Mouse (Mus musculus) frontal cortex, adult (tissue): ENCODE results near the gene Setd1b.
A peak's percentile ranks its signal among the peaks of the same experiment; 100 is the strongest.

Experiments used
- ATAC-seq: cut with Nextera tagmentation; 2 replicates; pipeline ENCODE4 v1.9.2; 2017; ENCODE audit warnings: mild to moderate bottlenecking, moderate library complexity, mixed read lengths; ENCODE audit not compliant: low TSS enrichment

Setd1b gene

DNA sequence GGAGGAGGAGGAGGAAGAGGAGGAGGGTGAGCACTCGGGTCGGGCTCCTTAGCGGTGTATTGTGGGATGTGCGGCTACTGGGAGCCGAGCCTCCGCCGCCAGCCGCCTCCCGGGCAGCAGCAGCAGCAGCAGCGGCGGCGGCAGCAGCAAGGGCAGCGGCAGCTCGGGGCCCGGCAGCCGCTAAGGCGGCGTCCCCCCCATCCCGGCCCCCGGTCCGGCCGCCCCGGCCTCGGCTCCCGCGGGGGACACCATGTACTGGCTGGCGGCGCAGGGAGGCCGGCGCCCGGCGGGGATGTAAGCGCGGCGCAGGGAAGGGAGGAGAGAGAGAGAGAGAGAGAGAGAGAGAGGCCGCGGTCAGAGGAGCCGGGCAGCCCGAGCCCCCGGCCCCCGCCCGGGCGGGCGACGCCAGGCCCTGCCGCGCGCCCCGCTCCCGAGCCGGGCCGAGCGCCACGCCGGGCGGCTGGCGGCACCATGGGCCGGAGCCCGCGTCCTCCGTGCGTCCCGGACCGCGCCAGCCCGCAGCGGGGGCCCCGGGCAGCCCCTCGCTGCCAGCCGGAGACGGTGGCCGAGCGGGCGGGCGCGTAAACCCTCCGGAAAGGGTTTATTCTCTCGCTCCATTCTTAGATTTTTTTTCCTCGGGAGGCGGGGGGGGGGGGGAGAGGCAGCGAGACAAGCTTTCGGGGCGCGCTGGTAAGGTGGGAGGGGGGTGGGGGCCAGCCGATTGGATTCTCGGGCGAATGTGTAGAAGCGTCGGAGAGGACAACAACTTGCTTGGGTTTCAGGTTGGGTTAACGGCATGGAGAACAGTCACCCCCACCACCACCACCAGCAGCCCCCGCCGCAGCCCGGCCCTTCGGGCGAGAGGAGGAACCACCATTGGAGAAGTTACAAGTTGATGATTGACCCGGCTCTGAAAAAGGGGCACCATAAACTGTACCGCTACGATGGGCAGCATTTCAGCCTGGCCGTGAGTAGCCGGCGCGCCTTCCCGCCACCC lies at the start of gene Setd1b:
Setd1b (plus strand) TSS at position 33 of the 997 bp plus-strand sequence.
- no peak for ATAC-seq

GRCm38 (mm10) chr5:123093077-123093633 lies 48.8 kb upstream of the Setd1b start:
- ATAC-seq: no peak

DNA sequence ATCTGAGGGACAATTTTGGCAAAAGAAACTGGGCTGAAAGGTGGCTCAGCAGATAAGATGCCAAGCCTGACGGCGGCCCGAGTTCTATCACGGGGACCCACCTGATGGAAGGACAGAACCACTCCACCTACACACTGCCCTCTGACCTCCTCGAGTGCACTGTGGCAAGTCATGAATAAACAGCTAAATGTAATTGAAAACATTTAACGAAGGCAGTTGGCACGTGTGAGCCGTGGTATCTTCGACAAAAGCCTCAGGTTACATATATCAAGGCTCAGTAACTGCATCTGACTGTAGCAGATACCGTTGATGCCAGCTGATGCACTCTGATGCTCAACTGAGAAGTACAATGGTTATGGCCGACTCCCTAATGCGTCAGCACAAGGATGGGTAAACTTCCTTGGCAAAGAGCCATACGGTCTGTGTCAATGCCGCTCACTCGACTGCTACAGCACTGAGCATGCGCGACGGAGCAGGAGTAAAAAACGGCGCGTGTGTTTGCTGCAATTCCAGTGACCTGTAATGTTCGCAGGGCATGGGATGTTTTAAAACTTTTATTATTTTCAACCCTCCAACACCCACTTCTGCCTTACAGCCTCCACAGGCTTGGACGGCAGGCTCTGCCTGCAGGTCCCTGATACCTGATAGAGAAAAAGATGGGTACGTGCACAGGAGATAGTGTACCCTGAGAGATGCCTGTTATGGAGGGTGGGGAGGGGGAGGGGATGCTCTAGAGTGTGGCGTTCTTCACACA lies 47.6 kb upstream of the Setd1b start:
- ATAC-seq: no peak

DNA sequence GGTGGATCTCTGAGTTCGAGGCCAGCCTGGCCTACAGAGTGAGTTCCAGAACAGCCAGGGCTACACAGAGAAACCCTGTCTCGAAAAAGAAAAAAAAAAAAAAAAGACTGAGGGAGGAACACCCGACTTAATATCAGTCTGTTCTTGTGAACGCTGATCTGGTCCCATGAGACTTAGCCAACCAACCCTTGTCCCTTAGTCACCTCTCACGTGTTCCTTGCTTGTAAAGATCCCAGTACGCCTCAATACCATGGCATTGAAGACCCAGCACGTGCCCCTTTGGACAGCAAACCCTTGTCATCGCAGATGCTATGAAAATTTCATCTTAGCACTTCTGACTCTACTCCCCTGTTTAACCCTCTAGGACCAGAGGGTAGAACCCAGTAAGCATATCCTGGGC lies 45.7 kb upstream of the Setd1b start:
- no peak for ATAC-seq

GRCm38 (mm10) chr5:123098487-123098886 lies 43.5 kb upstream of the Setd1b start:
- no peak for ATAC-seq

DNA sequence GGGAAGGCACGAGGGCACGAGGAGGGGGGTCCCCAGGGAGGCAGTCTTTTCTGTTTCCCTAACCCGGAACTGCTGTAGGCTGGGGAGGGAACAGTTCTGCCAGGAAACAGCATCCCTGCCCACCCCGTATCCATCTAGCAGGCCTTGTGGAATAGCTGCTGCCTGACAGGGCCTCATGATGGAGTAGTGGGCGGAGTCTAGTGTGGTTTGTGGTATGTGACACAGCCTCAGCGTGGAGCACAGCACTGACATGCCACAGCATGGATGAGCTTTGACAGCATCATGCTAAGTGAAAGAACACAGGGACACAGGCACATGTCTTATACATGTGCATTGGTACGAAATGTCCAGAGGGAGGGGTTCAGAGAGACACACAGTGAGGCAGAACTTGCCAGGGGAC lies 39.6 kb upstream of the Setd1b start:
- ATAC-seq: no peak

GRCm38 (mm10) chr5:123103556-123103955 lies 38.4 kb upstream of the Setd1b start:
- ATAC-seq: no peak

GRCm38 (mm10) chr5:123104769-123105168 lies 37.2 kb upstream of the Setd1b start:
- no peak for ATAC-seq

DNA sequence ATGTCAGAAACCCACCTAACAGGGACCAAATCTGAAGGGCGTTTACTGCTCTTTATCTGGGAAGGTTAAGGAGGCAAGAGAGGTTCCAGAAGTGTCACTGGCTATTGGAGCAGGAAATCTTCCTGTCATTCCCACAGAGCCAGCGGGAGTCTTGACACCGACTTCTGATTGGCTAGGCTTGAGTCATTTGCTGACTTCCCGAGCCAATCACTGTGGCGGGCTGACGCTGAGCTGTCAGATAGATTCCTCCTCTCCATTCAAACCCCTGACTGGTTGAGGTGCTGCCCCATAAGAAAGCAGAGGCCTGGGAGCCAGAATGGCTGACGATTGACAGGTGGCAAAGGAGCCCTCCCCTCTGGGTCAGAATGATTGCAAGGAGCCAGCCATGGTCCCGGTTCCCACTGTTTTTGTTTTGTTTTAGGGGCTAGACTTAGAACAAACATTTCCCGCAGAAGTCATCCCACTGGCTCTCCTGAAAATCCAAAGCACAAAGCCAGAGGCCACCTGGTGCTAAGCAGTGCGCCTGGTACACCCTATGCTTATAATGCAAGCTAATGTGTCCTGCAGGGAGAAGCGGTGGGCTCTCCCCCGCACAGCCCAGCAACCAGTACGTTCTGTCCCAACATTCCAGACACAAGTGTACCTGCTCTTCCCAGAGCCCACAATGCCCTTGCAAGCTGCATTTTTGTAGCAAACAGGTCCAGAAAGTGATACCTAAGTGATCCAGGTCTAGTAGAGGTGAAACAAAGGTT lies 32.4 kb upstream of the Setd1b start:
- ATAC-seq: peak; percentile 96

- ATAC-seq: 0 out of 2 replicates have a peak, but pooled peaks have one; percentile 35
Observed at GRCm38 (mm10) chr5:123110296-123110721, 31.7 kb upstream of the Setd1b start.

DNA sequence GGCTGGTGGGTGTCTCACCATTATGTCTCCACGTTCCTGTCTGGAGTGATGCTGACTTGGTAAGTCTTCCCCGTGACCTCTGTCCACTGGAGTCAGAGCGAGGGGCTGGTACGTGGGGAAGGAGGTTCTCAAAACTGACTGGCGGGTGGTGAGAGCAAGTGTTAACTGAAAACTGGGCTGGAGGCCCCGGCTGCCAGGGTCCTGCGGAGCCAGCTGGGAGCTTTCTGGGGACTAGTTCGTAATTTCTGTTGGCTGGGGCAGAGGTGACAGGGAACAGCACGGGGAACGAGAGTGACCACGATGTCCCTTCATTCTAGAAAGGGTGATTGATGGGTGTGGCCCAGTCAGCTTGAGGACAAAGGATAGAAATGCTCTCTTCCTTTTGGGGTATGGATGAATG lies 27.9 kb upstream of the Setd1b start:
- ATAC-seq: no peak

DNA sequence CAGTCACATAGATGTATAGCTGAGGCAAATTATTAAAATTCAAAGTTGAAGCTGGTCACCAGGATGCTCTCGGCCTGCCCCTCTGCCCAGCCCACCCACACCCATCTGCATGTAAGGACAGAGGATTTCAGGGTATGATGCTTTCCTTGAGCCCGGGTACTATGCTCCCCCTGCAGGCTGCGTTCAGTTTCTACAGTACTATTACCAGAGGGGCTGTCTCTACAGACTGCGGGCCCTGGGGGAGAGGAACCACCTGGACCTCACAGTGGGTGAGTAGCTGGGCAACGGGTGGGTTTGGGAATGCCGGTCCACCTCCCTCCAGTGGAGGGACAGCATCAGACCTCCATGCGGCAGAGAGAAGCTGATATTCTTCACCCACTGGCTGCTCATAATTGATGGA lies 27.1 kb upstream of the Setd1b start:
- peak; percentile 53; the same call in 1 of the 2 replicates for ATAC-seq

GRCm38 (mm10) chr5:123116080-123116479 lies 25.9 kb upstream of the Setd1b start:
- ATAC-seq: no peak

DNA sequence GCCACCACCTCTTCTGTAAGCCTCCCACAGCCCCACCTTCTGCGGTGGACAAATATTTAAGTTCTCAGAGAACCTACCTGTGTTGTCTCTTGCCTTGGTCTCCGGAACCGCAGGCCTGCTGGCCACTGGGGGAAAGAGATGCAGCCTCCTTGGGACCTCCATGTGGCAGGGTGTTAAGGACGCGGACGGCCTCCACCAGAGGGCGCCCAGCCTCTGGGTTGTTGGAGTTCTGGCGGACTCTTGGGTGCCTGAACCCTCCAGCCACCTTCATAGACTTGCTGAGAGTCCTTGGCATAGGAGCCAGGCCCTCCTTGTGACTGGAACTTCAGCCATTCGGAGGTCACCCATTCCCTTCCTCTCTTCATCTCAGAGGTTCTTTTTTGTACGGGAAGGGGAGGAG lies 24.7 kb upstream of the Setd1b start:
- peak; percentile 64; the same call in 1 of the 2 replicates for ATAC-seq

DNA sequence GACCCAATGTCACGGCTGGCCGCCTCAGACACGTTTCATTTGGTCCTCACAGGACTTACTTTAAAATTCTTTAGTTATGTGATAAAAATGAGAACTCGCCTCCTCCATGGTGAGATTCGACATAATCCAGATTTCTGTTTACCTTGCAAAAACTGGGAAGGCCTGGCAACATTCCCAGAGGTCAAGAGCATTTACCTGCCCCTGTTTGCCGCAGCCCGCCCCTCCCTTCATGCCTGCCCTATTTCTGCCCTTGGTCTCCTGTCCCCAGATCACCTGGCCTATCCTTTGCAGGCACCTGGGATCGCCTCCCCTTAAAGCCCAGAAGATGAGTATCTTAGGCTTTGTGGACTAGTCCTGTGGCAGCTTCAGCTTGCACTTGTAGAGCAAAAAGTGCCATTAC lies 24.2 kb upstream of the Setd1b start:
- ATAC-seq: no peak

GRCm38 (mm10) chr5:123118826-123119225 lies 23.2 kb upstream of the Setd1b start:
- ATAC-seq: no peak

GRCm38 (mm10) chr5:123120624-123121215 lies 21.3 kb upstream of the Setd1b start:
- ATAC-seq: no peak

DNA sequence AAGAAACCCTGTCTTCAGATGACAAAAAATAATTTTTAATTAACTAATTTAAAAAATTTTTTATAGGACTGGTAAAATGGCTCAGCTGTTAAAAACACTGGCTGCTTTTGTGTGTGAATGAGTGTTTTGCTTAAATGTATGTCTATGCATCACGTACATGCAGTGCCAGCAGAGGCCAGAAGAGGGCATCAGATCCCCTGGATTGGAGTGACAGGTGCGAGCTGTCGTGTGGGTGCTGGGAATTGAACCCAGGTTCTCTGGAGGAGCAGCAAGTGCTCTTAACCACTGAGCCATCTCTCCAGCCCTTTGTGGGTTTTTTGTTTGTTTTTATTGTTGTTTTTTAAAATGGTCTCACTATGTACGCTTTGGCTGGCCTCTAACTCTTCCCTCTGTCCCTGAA lies 19.8 kb upstream of the Setd1b start:
- no peak for ATAC-seq

DNA sequence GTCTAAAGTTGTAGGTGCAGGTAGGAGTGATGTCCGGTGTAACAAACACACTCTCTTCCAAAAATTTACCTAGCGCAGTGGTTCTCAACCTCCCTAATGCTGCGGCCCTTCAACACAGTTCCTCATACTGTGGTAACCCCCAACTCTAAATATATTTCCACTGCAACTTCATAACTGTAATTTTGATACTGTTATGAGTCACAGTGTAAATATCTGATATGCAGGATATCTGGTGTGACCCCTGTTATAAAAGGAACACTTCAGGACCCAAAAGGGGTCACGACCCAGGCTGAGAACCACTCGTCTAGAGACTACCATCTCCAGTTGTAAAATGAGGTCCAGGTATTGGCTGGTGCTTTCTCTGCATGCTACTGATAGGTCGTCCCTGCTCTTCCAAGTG lies 16.9 kb upstream of the Setd1b start:
- ATAC-seq: no peak

DNA sequence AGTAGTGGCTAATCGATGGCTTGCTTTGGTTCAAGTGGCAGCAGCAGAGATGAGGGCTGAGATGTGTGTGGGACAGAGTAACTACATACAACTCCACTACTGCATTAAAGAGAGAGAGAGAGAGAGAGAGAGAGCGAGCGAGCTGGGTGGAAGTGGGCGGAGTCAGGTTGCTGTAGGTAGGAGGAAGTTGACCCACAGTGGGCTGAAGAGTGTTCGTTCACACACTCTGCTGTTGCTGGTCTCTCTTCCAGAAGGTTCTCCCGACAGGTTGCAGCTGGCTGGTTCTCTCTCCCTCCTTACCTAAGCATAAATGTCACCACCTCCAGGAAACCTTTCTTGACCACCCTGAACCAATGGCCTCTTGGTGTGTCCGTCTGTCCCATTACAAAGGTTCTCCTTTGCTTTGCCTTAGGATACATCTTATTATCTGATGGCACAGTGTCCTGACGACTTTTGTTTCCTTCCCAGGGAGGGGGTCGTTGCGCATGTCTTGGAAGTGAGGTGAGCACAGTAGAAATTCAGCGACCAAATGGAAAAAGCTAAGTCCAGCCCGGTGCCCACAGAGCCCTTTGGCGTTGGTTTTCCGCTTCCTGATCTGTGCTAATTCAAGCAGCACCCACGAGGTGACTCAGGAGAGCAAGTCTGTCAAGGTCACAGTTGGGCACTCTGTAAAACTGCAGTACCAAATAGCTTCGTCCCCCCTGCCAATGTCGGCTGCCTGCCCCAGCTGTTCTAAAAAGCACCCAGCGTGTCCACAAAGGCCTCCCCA lies 16.2 kb upstream of the Setd1b start:
- ATAC-seq: no peak
